In genomic region chr12:33434758-33435157, GRCm38 (mm10) we compare ENCODE assay signal across 14 mouse cellular contexts. TPM values are rescaled to one million over a fixed set of nuclear protein-coding genes. Genes with fewer than 3 reads are reported as not detected.
DNase-seq lines count a peak whose midpoint lies in the region; ATAC-seq and TF ChIP-seq lines count a peak whose summit lies in the region.
"Had no signal": no experiment of that assay in that cellular context is flagged by ENCODE, and none has a peak within 500 bp of the region (broad histone marks: within the 10 kb centered on the region; RNA-seq: fewer than 3 reads in every experiment).

No protein-coding gene starts in this region.

- TF ChIP-seq EP300 in liver, embryonic 14.5 days (IDR thresholded peaks at IDR 0.05; ENCODE audit: low read depth), result no peak

- WGBS in liver, embryonic 14.5 days (ENCODE audit: insufficient replicate concordance), result 85% methylated on average over 4 of the region's 4 CpGs
- 91% methylated on average over 4 of the region's 4 CpGs for WGBS in liver, embryonic 11.5 days
- 97% methylated on average over 4 of the region's 4 CpGs for WGBS in hindbrain, embryonic 16.5 days

- peak; percentile 49 for TF ChIP-seq CTCF in liver, embryonic 14.5 days (IDR thresholded peaks at IDR 0.05; ENCODE audit: low read depth)

- no peak overlapping the region for H3K9ac ChIP-seq in liver, embryonic 14.5 days (replicated peaks)
- H3K9ac ChIP-seq in liver, embryonic 11.5 days (ENCODE audit: low read depth, low read length), result no peak overlapping the region
- H3K9ac ChIP-seq in ES-E14 (ENCODE audit: insufficient read depth, low read depth, low read length, poor library complexity, severe bottlenecking), result no peak overlapping the region
- H3K9ac ChIP-seq in hindbrain, embryonic 16.5 days (ENCODE audit: low read depth, low read length), result no peak overlapping the region
- H3K9ac ChIP-seq: heart, embryonic 13.5 days; hindbrain, embryonic 15.5 days; lung, embryonic 15.5 days had no signal

- DNase-seq in liver, embryonic 14.5 days (ENCODE audit: low read depth in 3 of 3, low spot score in 3 of 3), result no peak
- DNase-seq in liver, embryonic 11.5 days (ENCODE audit: low spot score), result no peak
- peak; percentile 50 to 52 for DNase-seq in B cell, adult 2 months
- DNase-seq in ES-E14 (ENCODE audit: low read depth, low spot score), result peak; percentile 65
- DNase-seq in right cerebral cortex, postnatal 25 days, result no peak
- DNase-seq in cerebellum, adult 9-10 months, result no peak
- DNase-seq: cerebellum, postnatal 14 days; kidney, postnatal 10 days had no signal

- no peaks in the 10 kb centered on the region for H3K36me3 ChIP-seq in liver, embryonic 14.5 days (replicated peaks; ENCODE audit: control insufficient read depth, insufficient read depth, low read depth)
- peaks cover 3% of the 10 kb centered on the region; the same call in 1 of the 2 replicates for H3K36me3 ChIP-seq in liver, embryonic 11.5 days (ENCODE audit: control insufficient read depth, insufficient read depth, low read length)
- peaks cover 4% of the 10 kb centered on the region for H3K36me3 ChIP-seq in ES-E14 (ENCODE audit: control insufficient read depth, insufficient read depth, low read length, poor library complexity, severe bottlenecking)
- peaks cover 3% of the 10 kb centered on the region; the same call in 1 of the 2 replicates for H3K36me3 ChIP-seq in hindbrain, embryonic 16.5 days (ENCODE audit: control insufficient read depth, insufficient read depth, low read length)

- in situ Hi-C loops in ES-E14 (cut with MboI; ENCODE audit: low sequenced_read_pairs in 2 of 2, unreplicated experiment in 2 of 2), result no loop called here

- H3K4me1 ChIP-seq in liver, embryonic 14.5 days (replicated peaks; ENCODE audit: control insufficient read depth in 2 of 2, insufficient read depth in 2 of 2, low read length in 1 of 2), result no peaks in the 10 kb centered on the region; a peak in 1 of 4 replicates
- peaks cover 5% of the 10 kb centered on the region for H3K4me1 ChIP-seq in liver, embryonic 11.5 days (replicated peaks; ENCODE audit: control insufficient read depth, insufficient read depth, low read length)
- H3K4me1 ChIP-seq in ES-E14 (ENCODE audit: control insufficient read depth in 2 of 2, insufficient read depth in 2 of 2, low read length in 2 of 2, poor library complexity in 1 of 2), result peaks cover 0 to 2% of the 10 kb centered on the region in 2 experiments; a peak in 2 of 4 replicates
- peaks cover 7% of the 10 kb centered on the region for H3K4me1 ChIP-seq in hindbrain, embryonic 16.5 days (ENCODE audit: control insufficient read depth, insufficient read depth, low read depth, low read length)

- no peak overlapping the region for H3K4me2 ChIP-seq in liver, embryonic 14.5 days (ENCODE audit: low read depth)
- no peak overlapping the region for H3K4me2 ChIP-seq in liver, embryonic 11.5 days
- no peak overlapping the region for H3K4me2 ChIP-seq in hindbrain, embryonic 16.5 days (ENCODE audit: low read length)
- H3K4me2 ChIP-seq: heart, embryonic 13.5 days; hindbrain, embryonic 15.5 days; lung, embryonic 15.5 days had no signal

- no peak overlapping the region for H3K4me3 ChIP-seq in liver, embryonic 14.5 days (ENCODE audit: insufficient read depth in 1 of 2, low read depth in 2 of 2, low read length in 2 of 2)
- no peak overlapping the region for H3K4me3 ChIP-seq in liver, embryonic 11.5 days (ENCODE audit: low read depth, low read length)
- no peak overlapping the region for H3K4me3 ChIP-seq in ES-E14 (ENCODE audit: insufficient read depth in 1 of 2, low read depth in 1 of 2, low read length in 2 of 2, poor library complexity in 1 of 2, severe bottlenecking in 1 of 2)
- H3K4me3 ChIP-seq in hindbrain, embryonic 16.5 days (ENCODE audit: low read length), result no peak overlapping the region
- H3K4me3 ChIP-seq: heart, embryonic 13.5 days; hindbrain, embryonic 15.5 days; lung, embryonic 15.5 days had no signal

- H3K27ac ChIP-seq in liver, embryonic 14.5 days, result no peak overlapping the region
- H3K27ac ChIP-seq in liver, embryonic 11.5 days (ENCODE audit: low read depth, low read length), result no peak overlapping the region
- no peak overlapping the region for H3K27ac ChIP-seq in ES-E14 (ENCODE audit: insufficient read depth, low read depth, low read length, poor library complexity, severe bottlenecking)
- no peak overlapping the region for H3K27ac ChIP-seq in hindbrain, embryonic 16.5 days (ENCODE audit: low read depth, low read length)
- H3K27ac ChIP-seq: heart, embryonic 13.5 days; hindbrain, embryonic 15.5 days; lung, embryonic 15.5 days had no signal

- no peak for ATAC-seq in liver, embryonic 14.5 days (ENCODE audit: insufficient read depth)
- no peak for ATAC-seq in liver, embryonic 11.5 days (replicated peaks; ENCODE audit: low FRiP score)
- peak; percentile 55 for ATAC-seq in megakaryocyte, adult 5-6 weeks (ENCODE audit: poor library complexity, severe bottlenecking)
- ATAC-seq in hindbrain, embryonic 16.5 days, result no peak
- ATAC-seq: activated CD4-positive, CD25-positive, alpha-beta regulatory T cell, adult 4 months had no signal

- no peaks in the 10 kb centered on the region for H3K9me3 ChIP-seq in liver, embryonic 14.5 days (ENCODE audit: control insufficient read depth, low read length)
- no peaks in the 10 kb centered on the region for H3K9me3 ChIP-seq in liver, embryonic 11.5 days (ENCODE audit: control insufficient read depth, low read length)
- no peaks in the 10 kb centered on the region for H3K9me3 ChIP-seq in ES-E14 (ENCODE audit: control insufficient read depth, insufficient read depth, low read depth, low read length)
- no peaks in the 10 kb centered on the region for H3K9me3 ChIP-seq in hindbrain, embryonic 16.5 days (ENCODE audit: control insufficient read depth, low read length)
- H3K9me3 ChIP-seq: heart, embryonic 13.5 days; hindbrain, embryonic 15.5 days; lung, embryonic 15.5 days had no signal

- no peaks in the 10 kb centered on the region for H3K27me3 ChIP-seq in liver, embryonic 14.5 days (ENCODE audit: control insufficient read depth, insufficient read depth, low read length)
- H3K27me3 ChIP-seq in liver, embryonic 11.5 days (replicated peaks; ENCODE audit: control insufficient read depth, insufficient read depth, low read length), result no peaks in the 10 kb centered on the region
- no peaks in the 10 kb centered on the region for H3K27me3 ChIP-seq in hindbrain, embryonic 16.5 days (replicated peaks; ENCODE audit: control insufficient read depth, insufficient read depth, low read length)
- H3K27me3 ChIP-seq: heart, embryonic 13.5 days; hindbrain, embryonic 15.5 days; lung, embryonic 15.5 days had no signal

TF ChIP-seq in ES-E14, 5 proteins besides CTCF, POLR2A, EP300 and RAD21:
- no peak for TF ChIP-seq HCFC1 (IDR thresholded peaks at IDR 0.05; ENCODE audit: borderline replicate concordance, insufficient read depth, low read length)

RNA-seq across cellular contexts. Expression of gene Twistnb, which starts 5.3 kb away (rescaled TPM):
- 2.2 and 4.0 TPM in 2 replicates for polyA plus RNA-seq in liver, embryonic 14.5 days (2012; rRNA removed)
- polyA plus RNA-seq in liver, embryonic 14.5 days (2014; fragmentation: Nextera tagmentation; extraction: Ambion mirVana), result 34.3 and 37.1 TPM in 2 replicates
- polyA plus RNA-seq in liver, embryonic 11.5 days (2014; fragmentation: Nextera tagmentation; extraction: Ambion mirVana), result 59.8 and 65.2 TPM in 2 replicates
- total RNA-seq in ES-E14 (2012; rRNA removed), result 23.0 and 27.6 TPM in 2 replicates
- 22.9 and 23.2 TPM in 2 replicates for total RNA-seq in megakaryocyte, adult 5-6 weeks (2015)
- total RNA-seq in megakaryocyte, adult 5-6 weeks (2017), result 30.4 and 31.6 TPM in 2 replicates
- 43.1 and 46.7 TPM in 2 replicates for polyA plus RNA-seq in hindbrain, embryonic 16.5 days (2015; fragmentation: Nextera tagmentation; extraction: Ambion mirVana)

RNA-seq across cellular contexts. Expression of gene Efcab10, which starts 40.1 kb away (rescaled TPM):
- polyA plus RNA-seq in liver, embryonic 14.5 days (2012; rRNA removed), result not detected in 2 replicates
- polyA plus RNA-seq in liver, embryonic 14.5 days (2014; fragmentation: Nextera tagmentation; extraction: Ambion mirVana), result not detected in 2 replicates
- polyA plus RNA-seq in liver, embryonic 11.5 days (2014; fragmentation: Nextera tagmentation; extraction: Ambion mirVana), result not detected in 2 replicates
- total RNA-seq in ES-E14 (2012; rRNA removed), result 0.63 TPM in 1 of 2 replicates, not detected in the other
- total RNA-seq in megakaryocyte, adult 5-6 weeks (2015), result not detected in 2 replicates
- total RNA-seq in megakaryocyte, adult 5-6 weeks (2017), result not detected in 2 replicates
- polyA plus RNA-seq in hindbrain, embryonic 16.5 days (2015; fragmentation: Nextera tagmentation; extraction: Ambion mirVana), result 4.3 and 6.2 TPM in 2 replicates
- polyA plus RNA-seq: activated CD4-positive, CD25-positive, alpha-beta regulatory T cell, adult 4 months; heart, embryonic 13.5 days had no signal

Comparison
In these comparisons a context has a peak if more than half of its experiments do, and no peak if none do; other contexts are left out.
1. DNase-seq: peak in B cell, adult 2 months (2 of 2) and ES-E14 (single experiment); none in liver, embryonic 14.5 days (0 of 3), liver, embryonic 11.5 days (single experiment), right cerebral cortex, postnatal 25 days (single experiment) and cerebellum, adult 9-10 months (single experiment).